Mouse (Mus musculus): ENCODE measurements around the gene Stxbp5l. TPM values are rescaled to one million over a fixed set of nuclear protein-coding genes. Genes with fewer than 3 reads are reported as not detected.
A peak's percentile ranks its signal among the peaks of the same experiment; 100 is the strongest.

Gene Stxbp5l
- polyA plus RNA-seq, 1 experiment = 20.0 TPM

DNA sequence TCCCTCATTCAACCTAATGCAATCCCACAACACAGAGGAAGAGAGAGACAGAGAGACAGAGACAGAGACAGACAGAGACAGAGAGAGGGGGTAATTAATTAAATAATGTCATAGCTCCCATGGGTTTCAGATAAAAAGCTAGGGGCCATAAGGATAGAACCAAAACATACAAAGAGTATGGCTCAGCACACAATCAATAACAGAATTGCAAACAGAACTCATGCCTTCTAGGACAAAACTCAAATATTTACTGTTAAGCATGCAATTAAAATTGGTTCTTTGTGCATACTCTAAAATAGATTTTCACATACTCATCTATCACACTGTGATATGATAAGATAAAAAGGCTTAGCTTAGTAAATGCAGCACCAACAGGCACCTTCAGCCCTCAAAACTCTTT lies 5.2 kb upstream of the Stxbp5l start:
- no peaks in the 10 kb centered on the region for H3K4me1 ChIP-seq (ENCODE audit: control insufficient read depth, insufficient read depth, low read length)
- no peak overlapping the region for H3K27ac ChIP-seq (ENCODE audit: insufficient read depth, low read length)
- no peaks in the 10 kb centered on the region for H3K27me3 ChIP-seq (ENCODE audit: control insufficient read depth, insufficient read depth, low read length)
- DNase-seq = no peak
- TF ChIP-seq CTCF (IDR thresholded peaks at IDR 0.05; ENCODE audit: borderline replicate concordance, insufficient read depth, low read depth, low read length) (no peak), POLR2A (IDR thresholded peaks at IDR 0.05; ENCODE audit: borderline replicate concordance, insufficient read depth, low read length) (no peak)
- no peak overlapping the region for H3K4me3 ChIP-seq (replicated peaks; ENCODE audit: insufficient read depth, low read depth, low read length)

DNA sequence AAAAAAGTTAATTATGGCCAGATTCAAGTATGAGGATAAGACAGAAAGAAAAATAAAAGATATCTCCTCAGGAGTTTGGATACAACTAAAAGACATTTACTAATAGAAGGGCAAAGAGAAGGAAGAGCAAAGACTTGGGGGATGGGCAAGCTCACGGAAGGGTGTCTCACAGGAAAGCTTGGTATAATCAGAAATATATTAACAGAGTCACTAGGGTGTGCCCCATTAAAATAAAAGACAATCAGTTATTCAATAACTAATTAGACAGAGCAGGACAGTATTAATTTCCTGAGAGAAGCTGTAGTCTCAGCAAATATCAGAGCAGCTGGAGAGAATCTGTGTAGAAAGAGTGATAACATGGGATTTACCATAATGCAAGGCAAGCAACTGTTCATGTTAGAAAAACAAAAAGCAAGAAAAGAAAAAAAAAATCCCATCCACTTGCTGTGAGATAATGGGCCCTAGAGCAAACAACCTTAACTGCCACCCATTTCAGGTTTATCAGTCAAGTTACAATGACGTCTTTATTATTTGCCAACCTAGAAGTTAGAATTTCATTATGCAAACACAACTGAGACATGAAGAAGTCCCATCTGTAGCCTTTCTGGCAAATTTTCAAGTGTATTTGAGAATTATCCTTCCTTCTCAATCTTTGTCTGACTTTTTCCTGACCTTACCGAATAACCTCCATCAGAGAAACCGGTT lies 4.6 kb upstream of the Stxbp5l start:
- WGBS = 95% methylated on average over 4 of the region's 4 CpGs
- H3K4me1 ChIP-seq (ENCODE audit: control insufficient read depth, insufficient read depth, low read length) = no peaks in the 10 kb centered on the region
- H3K27me3 ChIP-seq (ENCODE audit: control insufficient read depth, insufficient read depth, low read length) = no peaks in the 10 kb centered on the region
- TF ChIP-seq POLR2A (IDR thresholded peaks at IDR 0.05; ENCODE audit: borderline replicate concordance, insufficient read depth, low read length) = no peak
- no peak overlapping the region for H3K27ac ChIP-seq (ENCODE audit: insufficient read depth, low read length)
- DNase-seq = no peak
- H3K4me3 ChIP-seq (replicated peaks; ENCODE audit: insufficient read depth, low read depth, low read length) = no peak overlapping the region

DNA sequence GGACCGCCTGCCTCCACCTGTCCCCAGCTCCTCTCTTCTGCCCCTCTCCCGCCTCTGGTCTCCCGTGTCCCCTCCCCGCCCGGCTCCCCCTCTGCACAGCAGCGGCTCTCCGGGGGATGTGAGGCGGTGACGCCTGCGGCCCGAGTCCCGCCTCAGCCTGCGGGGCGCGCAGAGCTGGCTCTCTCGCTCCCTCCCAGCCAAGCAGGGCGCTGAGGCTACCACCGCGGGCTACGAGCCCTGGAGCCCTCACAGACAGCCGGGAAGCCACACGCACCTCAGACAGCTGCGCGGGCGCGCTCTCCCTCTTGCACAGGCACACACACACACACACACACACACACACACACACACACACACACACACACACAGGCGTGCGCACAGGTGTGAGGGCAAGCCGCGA lies 393 bp downstream of the Stxbp5l start:
- Histone ChIP-seq H3K4me3 (replicated peaks; ENCODE audit: insufficient read depth, low read depth, low read length) (peak overlapping the region; percentile 62), H3K27ac (ENCODE audit: insufficient read depth, low read length) (peak overlapping the region; percentile 83), H3K27me3 (ENCODE audit: control insufficient read depth, insufficient read depth, low read length) (no peaks in the 10 kb centered on the region), H3K4me1 (ENCODE audit: control insufficient read depth, insufficient read depth, low read length) (peaks cover 2% of the 10 kb centered on the region; the same call in 1 of the 2 replicates)
- WGBS = under 1% methylated on average over 30 of the region's 30 CpGs
- peak; percentile 81 to 84 for DNase-seq
- TF ChIP-seq POLR2A (IDR thresholded peaks at IDR 0.05; ENCODE audit: borderline replicate concordance, insufficient read depth, low read length) = no peak
- no peak for TF ChIP-seq CTCF (IDR thresholded peaks at IDR 0.05; ENCODE audit: borderline replicate concordance, insufficient read depth, low read depth, low read length)

DNA sequence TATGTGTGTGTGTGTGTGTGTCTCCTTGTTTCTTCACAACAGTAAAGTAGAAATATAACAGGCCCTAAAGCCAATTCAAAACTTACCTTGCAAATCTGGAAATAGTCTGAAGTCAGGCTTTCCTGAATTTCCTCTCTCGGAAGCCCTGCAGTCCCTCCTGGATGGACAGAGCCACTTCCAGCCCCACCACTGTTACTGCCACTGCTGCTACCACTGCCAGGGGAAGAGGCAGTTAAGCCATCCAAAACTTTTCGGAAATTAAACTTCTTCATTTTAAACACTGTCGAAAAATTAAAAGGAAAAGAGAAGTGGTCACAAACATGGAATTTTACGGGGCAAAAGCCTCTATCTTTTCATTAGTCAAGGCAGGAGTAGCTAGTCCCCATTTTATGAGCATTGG lies 1.3 kb downstream of the Stxbp5l start:
- peak; percentile 40 to 47 for DNase-seq
- 23% methylated on average over 4 of the region's 4 CpGs for WGBS
- Histone ChIP-seq H3K27me3 (ENCODE audit: control insufficient read depth, insufficient read depth, low read length) (no peaks in the 10 kb centered on the region), H3K4me3 (replicated peaks; ENCODE audit: insufficient read depth, low read depth, low read length) (peak overlapping the region; percentile 45), H3K4me1 (ENCODE audit: control insufficient read depth, insufficient read depth, low read length) (peaks cover 2% of the 10 kb centered on the region; the same call in 1 of the 2 replicates), H3K27ac (ENCODE audit: insufficient read depth, low read length) (no peak overlapping the region)
- TF ChIP-seq CTCF (IDR thresholded peaks at IDR 0.05; ENCODE audit: borderline replicate concordance, insufficient read depth, low read depth, low read length) = no peak
- TF ChIP-seq POLR2A (IDR thresholded peaks at IDR 0.05; ENCODE audit: borderline replicate concordance, insufficient read depth, low read length) = no peak

DNA sequence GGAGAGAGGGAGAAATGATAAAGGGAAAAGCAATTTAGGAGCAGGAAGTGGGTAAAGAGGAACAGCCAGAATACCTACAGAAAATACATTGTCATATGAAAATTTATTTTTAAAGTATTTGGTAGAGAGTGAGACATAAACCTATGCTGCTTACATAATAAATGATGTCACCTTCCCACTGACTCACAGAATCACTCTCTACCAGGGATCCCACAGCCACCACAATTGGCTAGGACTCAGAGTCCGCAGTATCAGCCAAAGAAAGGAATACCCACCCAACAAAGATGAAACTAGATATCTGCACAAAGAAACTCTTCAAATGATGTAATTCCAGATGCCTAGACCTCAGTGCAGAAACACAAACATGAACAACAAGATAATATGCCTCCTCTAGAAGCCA lies 12.0 kb downstream of the Stxbp5l start:
- WGBS = 19% methylated on average over 1 of the region's 1 CpGs
- H3K27me3 ChIP-seq (ENCODE audit: control insufficient read depth, insufficient read depth, low read length) = no peaks in the 10 kb centered on the region
- TF ChIP-seq POLR2A (IDR thresholded peaks at IDR 0.05; ENCODE audit: borderline replicate concordance, insufficient read depth, low read length) (no peak), CTCF (IDR thresholded peaks at IDR 0.05; ENCODE audit: borderline replicate concordance, insufficient read depth, low read depth, low read length) (no peak)
- H3K27ac ChIP-seq (ENCODE audit: insufficient read depth, low read length) = peak overlapping the region; percentile 47; the same call in 1 of the 2 replicates
- H3K4me3 ChIP-seq (replicated peaks; ENCODE audit: insufficient read depth, low read depth, low read length) = no peak overlapping the region
- DNase-seq = peak in 1 of 2 experiments; percentile 67
- peaks cover 9% of the 10 kb centered on the region; the same call in 1 of the 2 replicates for H3K4me1 ChIP-seq (ENCODE audit: control insufficient read depth, insufficient read depth, low read length)

DNA sequence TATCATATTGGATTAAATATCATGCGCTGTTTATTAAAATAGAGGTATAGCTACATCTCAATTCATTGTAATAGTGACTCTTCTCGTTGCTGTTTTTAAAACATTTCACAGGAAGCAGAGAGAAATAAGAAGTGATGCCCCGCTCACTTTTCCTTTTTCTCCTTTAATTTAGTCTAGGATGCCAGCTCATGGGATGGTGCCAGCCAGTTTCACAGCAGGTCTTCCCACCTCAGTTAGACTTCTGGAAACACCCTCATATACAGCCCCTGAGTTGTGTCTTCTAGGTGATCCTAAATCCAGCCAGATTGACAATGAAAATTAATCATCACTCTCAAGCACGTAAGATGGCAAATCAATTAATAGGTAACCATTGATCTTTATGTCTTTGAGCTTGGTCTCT lies 17.3 kb downstream of the Stxbp5l start:
- TF ChIP-seq POLR2A (IDR thresholded peaks at IDR 0.05; ENCODE audit: borderline replicate concordance, insufficient read depth, low read length) = no peak
- TF ChIP-seq CTCF (IDR thresholded peaks at IDR 0.05; ENCODE audit: borderline replicate concordance, insufficient read depth, low read depth, low read length) = no peak
- Histone ChIP-seq H3K4me3 (replicated peaks; ENCODE audit: insufficient read depth, low read depth, low read length) (no peak overlapping the region), H3K27me3 (ENCODE audit: control insufficient read depth, insufficient read depth, low read length) (no peaks in the 10 kb centered on the region), H3K27ac (ENCODE audit: insufficient read depth, low read length) (no peak overlapping the region), H3K4me1 (ENCODE audit: control insufficient read depth, insufficient read depth, low read length) (peaks cover 5% of the 10 kb centered on the region; the same call in 1 of the 2 replicates)
- DNase-seq = peak; percentile 67
- 31% methylated on average over 4 of the region's 4 CpGs for WGBS

DNA sequence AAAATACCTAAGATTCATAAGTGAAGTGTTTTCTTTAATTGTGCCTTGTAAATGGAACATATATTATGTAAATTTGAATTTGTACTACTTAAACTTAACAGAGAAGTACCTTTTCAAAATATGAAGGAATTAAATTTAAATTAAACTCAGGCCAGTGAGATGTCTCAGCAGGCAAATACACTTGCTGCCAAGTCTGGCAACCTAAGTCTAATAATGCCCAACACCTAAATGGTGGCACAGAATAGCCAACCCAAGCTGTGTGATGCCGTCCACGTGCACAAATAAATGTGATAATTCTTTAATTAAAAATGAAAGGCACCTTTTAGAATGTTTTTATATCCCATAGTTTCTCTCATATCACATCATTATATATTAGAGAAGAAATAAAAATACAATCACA lies 20.8 kb downstream of the Stxbp5l start:
- Histone ChIP-seq H3K27me3 (ENCODE audit: control insufficient read depth, insufficient read depth, low read length) (no peaks in the 10 kb centered on the region), H3K4me3 (replicated peaks; ENCODE audit: insufficient read depth, low read depth, low read length) (no peak overlapping the region), H3K4me1 (ENCODE audit: control insufficient read depth, insufficient read depth, low read length) (peaks cover 5% of the 10 kb centered on the region; the same call in 1 of the 2 replicates), H3K27ac (ENCODE audit: insufficient read depth, low read length) (no peak overlapping the region)
- 25% methylated on average over 2 of the region's 2 CpGs for WGBS
- no peak for TF ChIP-seq CTCF (IDR thresholded peaks at IDR 0.05; ENCODE audit: borderline replicate concordance, insufficient read depth, low read depth, low read length)
- no peak for TF ChIP-seq POLR2A (IDR thresholded peaks at IDR 0.05; ENCODE audit: borderline replicate concordance, insufficient read depth, low read length)
- peak in 1 of 2 experiments; percentile 63 for DNase-seq

DNA sequence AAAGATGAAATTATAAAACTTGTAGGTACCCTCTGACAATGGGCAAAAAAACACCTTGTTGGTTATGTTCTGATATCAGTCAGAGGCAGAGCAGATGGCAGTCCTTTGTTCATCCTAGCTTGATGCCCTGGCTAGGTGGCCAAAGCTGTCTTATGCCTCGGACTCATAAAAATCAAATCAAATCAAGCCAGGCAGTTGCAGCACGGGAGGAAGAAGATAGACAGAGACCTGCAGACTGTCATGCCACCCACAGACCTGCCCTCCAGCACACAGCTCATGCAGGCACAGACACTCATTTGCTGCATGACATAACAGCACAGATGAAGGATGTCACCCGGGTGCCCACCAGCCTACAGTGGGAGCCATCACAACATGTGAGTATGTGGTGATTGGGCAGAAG lies 29.1 kb downstream of the Stxbp5l start:
- TF ChIP-seq CTCF (IDR thresholded peaks at IDR 0.05; ENCODE audit: borderline replicate concordance, insufficient read depth, low read depth, low read length) = no peak
- TF ChIP-seq POLR2A (IDR thresholded peaks at IDR 0.05; ENCODE audit: borderline replicate concordance, insufficient read depth, low read length) = no peak
- whole genome bisulfite sequencing = 9% methylated on average over 3 of the region's 3 CpGs
- peak overlapping the region; percentile 29; the same call in 1 of the 2 replicates for H3K27ac ChIP-seq (ENCODE audit: insufficient read depth, low read length)

More for the DNA sequence above, 29.1 kb downstream of the Stxbp5l start:
- peaks cover 17% of the 10 kb centered on the region for H3K4me1 ChIP-seq (ENCODE audit: control insufficient read depth, insufficient read depth, low read length)
- H3K4me3 ChIP-seq (replicated peaks; ENCODE audit: insufficient read depth, low read depth, low read length) = no peak overlapping the region
- peak; percentile 57 to 75 for DNase-seq
- no peaks in the 10 kb centered on the region for H3K27me3 ChIP-seq (ENCODE audit: control insufficient read depth, insufficient read depth, low read length)
